Mouse (Mus musculus): Measurements from ENCODE around the gene Dus2.

- no peak for TF ChIP-seq CTCF (IDR thresholded peaks at IDR 0.05)
- no peak for TF ChIP-seq POLR2A (IDR thresholded peaks at IDR 0.05; ENCODE audit: insufficient read depth, low read depth, low read length)
- TF ChIP-seq EP300 (IDR thresholded peaks at IDR 0.05; ENCODE audit: insufficient read depth, low read depth, low read length), result no peak
These were observed 5.2 kb downstream of the Dus2 start for GRCm38 (mm10) chr8:105996359-105996758.
